Mouse (Mus musculus) liver, embryonic 11.5 days (tissue): ENCODE data around the gene Calcoco1. TPM values are rescaled to one million over a fixed set of nuclear protein-coding genes. Genes with fewer than 3 reads are reported as not detected.

Experiments
- microRNA counts: library from miRNA; unstranded; fragments of <30 nt; microRNA quantifications from one replicate; lab custom pipeline; 2015
- microRNA-seq: library from miRNA; unstranded; fragments of <30 nt; microRNA quantifications from one replicate; pipeline ENCODE4, GENCODE M21; 2017; ENCODE audit warnings: borderline number of aligned reads
- polyA plus RNA-seq: library from polyadenylated mRNA; unstranded; fragments of >200 nt; fragmentation: Nextera tagmentation; extraction: Ambion mirVana; gene quantifications from 2 replicates; pipeline ENCODE4 v1.2.1, GENCODE M21; 2014

Gene Calcoco1
- polyA plus RNA-seq, 1 experiment from 2014 or later = 15.0 TPM

MicroRNA genes within 50 kb of the gene (microRNA counts, 519-probe panel; counts per million panel counts)
- microRNA mmu-miR-688 (lab: Ali Mortazavi, UCI) = not detected

Small RNAs within 50 kb of the gene (microRNA-seq; reads per million reads assigned to microRNA genes)
- not detected for gene Mir688

Other genes starting within 250 kb of the Calcoco1 start
- gene Gm10337, start 218.5 kb downstream of the Calcoco1 start, polyA plus RNA-seq = not detected in 2 replicates
- 7.7 and 7.9 TPM in 2 replicates for gene Map3k12, start 205.1 kb downstream of the Calcoco1 start, polyA plus RNA-seq
- gene Tarbp2, start 204.0 kb downstream of the Calcoco1 start, polyA plus RNA-seq = 96.7 and 105 TPM in 2 replicates
- 0.86 and 1.2 TPM in 2 replicates for gene Npff, start 197.2 kb downstream of the Calcoco1 start, polyA plus RNA-seq
- not detected in 2 replicates for gene Gm28047, start 97.1 kb downstream of the Calcoco1 start, polyA plus RNA-seq
- 14.4 and 17.1 TPM in 2 replicates for gene Atf7, start 96.7 kb downstream of the Calcoco1 start, polyA plus RNA-seq
- 60.2 and 74.2 TPM in 2 replicates for gene Atp5g2, start 49.8 kb downstream of the Calcoco1 start, polyA plus RNA-seq
- gene Hoxc13, start 198.9 kb upstream of the Calcoco1 start, polyA plus RNA-seq = not detected in 2 replicates
- not detected in 2 replicates for gene Hoxc12, start 214.6 kb upstream of the Calcoco1 start, polyA plus RNA-seq
- gene Hoxc11, start 232.2 kb upstream of the Calcoco1 start, polyA plus RNA-seq = not detected in 2 replicates
- gene Hoxc10, start 244.6 kb upstream of the Calcoco1 start, polyA plus RNA-seq = 0.18 and 0.43 TPM in 2 replicates
- gene Hoxc5, start 245.3 kb upstream of the Calcoco1 start, polyA plus RNA-seq = 4.1 and 5.3 TPM in 2 replicates